Mouse (Mus musculus) c-Kit-positive CD71-positive TER-119-positive erythroid progenitor cells, embryonic 14.5 days (primary cell): ENCODE measurements around the gene Snd1.
A peak's percentile ranks its signal among the peaks of the same experiment; 100 is the strongest.
"Not testable (repeated sequence)": the region's sequence is repeated elsewhere in the genome, so short reads cannot be mapped to it uniquely, and the experiment has no call there.

ENCODE experiments used
- DNase-seq: peaks from one replicate; pipeline ENCODE4 v3.0.0-alpha.2; 2013; ENCODE audit warnings: low spot score

The Snd1 gene

DNA sequence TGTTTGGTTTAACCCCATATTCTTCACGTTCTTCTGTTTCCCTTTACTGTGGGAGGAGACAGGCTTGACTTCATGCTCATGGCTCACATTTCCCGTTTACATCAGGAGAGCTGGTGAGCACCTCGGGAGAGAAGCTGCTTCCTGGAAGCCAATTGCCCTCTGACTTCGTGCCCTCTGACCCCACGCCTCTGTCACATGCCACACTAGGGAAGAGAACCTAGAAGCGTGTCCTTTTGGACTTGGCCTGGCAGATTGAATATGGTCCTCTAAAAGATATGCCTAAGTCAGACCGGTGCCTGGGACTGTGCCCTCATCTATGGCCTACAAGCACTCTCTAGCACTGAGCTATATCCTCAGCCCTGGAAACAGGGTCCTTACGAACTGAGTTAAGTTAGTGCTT is 430.4 kb downstream of the Snd1 start:
- no peak for DNase-seq

DNA sequence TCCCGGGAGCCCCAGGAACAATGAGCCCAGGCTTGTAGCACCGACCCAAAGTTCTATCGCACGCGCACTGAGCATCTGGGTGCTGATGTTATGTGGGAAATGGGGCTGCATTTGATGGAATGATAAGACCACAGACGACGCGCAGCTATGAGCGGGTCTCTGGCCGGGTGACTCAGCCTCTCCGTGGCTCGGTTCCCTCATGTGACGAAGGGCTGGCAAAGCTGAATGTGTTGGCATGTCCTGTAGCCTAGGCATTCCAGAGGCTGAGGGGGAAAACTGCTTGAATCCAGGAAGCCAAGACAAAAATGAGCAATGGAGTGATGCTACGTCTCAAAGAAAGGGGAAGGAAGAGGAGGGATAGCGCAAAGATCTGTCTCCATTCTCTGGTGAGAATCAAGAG is 434.9 kb downstream of the Snd1 start:
- no peak for DNase-seq

- peak; percentile 11 for DNase-seq
These were observed 440.0 kb downstream of the Snd1 start for GRCm38 (mm10) chr6:28914981-28915380.

GRCm38 (mm10) chr6:28916630-28917029 is 441.7 kb downstream of the Snd1 start:
- DNase-seq, result no peak

DNA sequence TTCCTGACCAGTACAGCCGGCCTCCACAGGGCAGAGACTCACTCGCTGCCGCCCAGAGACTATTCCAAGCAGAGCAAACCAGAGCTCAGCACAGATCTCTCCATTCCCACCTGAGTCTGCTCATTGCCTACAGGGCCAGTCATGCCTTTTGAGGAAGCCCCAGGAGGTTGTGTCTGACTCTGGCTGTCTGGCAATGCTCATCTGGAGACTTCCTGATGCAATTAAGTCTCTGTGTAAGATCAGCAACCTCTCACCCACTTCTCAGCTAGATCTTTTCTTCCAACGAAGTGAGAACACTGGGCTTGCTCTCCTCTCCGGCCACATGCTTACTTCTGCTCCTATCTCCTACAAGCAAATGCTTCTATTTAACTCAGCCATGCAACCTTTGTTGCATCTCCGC is 444.4 kb downstream of the Snd1 start:
- DNase-seq, result no peak

- DNase-seq, result no peak
These were observed 447.4 kb downstream of the Snd1 start for GRCm38 (mm10) chr6:28922371-28922770.

- DNase-seq, result no peak
These were observed 448.3 kb downstream of the Snd1 start for GRCm38 (mm10) chr6:28923091-28923824.

- no peak for DNase-seq
These were observed 448.9 kb downstream of the Snd1 start for GRCm38 (mm10) chr6:28923837-28924236.

- not testable (repeated sequence) for DNase-seq
These were observed 453.0 kb downstream of the Snd1 start for GRCm38 (mm10) chr6:28927987-28928386.

DNA sequence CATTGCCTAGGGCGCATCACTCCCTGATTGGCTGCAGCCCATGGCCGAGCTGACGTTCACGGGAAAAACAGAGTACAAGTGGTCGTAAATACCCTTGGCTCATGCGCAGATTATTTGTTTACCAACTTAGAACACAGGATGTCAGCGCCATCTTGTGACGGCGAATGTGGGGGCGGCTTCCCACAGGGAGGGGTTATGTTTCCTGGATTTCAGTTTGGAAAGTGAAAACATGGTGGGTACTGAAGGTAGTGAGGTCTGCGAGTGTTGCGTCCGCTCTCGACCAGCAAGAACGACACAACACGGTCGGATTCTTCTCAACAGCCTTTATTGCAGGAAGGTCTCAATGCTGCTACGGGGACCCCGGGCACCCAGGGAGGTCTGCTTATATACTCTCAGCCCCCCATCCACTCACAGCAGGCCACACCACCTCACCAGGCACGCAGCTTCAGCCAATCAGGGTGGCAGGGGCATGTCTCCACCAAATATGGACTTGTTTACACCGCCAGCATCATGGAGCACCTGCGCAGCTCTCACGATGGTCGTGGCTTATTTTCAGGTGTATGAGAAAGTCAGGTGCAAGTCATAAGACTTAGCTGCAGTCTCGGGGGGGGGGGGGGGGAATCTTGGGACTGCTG is 454.3 kb downstream of the Snd1 start:
- peak; percentile 44 for DNase-seq

GRCm38 (mm10) chr6:28931234-28931633 is 456.3 kb downstream of the Snd1 start:
- no peak for DNase-seq

GRCm38 (mm10) chr6:28931636-28932327 is 456.8 kb downstream of the Snd1 start:
- no peak for DNase-seq

GRCm38 (mm10) chr6:28932328-28932937 is 457.5 kb downstream of the Snd1 start:
- no peak for DNase-seq

DNA sequence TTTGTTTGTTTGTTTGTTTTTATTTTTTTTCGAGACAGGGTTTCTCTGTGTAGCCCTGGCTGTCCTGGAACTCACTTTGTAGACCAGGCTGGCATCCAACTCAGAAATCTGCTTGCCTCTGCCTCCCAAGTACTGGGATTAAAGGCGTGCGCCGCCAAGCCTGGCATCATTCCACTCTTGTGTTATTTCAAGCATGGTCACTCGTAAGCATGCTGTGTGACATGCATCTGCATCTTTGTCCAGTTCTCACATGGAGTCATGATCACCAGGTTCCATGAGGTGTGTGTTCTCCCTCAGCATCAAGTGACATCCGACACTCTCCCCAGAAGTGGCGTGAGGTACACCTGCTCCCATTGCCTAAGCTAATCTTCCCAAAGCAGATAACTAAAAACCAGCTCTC is 460.8 kb downstream of the Snd1 start:
- no peak for DNase-seq

DNA sequence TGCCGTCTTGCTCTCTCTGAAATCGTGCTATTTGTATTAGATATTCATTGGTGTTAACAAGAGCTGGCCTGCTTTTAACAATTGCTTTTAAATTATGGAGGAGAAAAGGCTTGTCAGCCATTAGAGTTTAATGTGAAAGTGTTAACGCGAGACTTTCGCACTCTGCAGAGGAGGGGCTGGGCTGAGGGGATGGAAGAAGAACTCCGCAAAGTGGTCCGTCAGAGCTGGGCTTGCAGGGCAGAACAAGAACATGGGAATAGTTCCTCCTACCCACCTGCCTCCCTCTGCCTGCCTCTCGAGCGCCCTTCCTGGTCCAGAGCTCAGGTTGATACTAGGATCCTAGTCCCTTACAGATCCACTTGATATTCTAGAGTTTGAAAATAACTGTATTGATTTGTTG is 472.3 kb downstream of the Snd1 start:
- no peak for DNase-seq

DNA sequence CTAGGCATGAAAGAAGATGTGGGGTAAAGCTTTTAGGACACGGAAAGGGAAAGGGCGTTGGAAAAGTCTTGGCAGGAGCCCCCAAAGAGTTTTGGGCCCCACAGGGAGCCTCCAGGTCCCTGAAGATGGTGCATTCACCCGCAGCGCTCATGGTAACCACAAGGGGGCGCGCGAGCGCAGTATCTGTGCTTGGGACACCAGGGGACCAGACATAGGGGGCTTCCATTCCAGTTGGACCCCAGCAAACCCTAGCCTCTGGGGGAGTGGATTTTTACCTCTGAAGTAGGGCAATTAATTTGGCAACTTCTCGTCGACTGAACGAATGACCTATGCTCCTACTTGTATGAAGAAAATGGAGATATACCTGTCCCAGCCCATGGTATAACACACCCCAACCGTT is 474.3 kb downstream of the Snd1 start:
- DNase-seq, result peak; percentile 49

DNA sequence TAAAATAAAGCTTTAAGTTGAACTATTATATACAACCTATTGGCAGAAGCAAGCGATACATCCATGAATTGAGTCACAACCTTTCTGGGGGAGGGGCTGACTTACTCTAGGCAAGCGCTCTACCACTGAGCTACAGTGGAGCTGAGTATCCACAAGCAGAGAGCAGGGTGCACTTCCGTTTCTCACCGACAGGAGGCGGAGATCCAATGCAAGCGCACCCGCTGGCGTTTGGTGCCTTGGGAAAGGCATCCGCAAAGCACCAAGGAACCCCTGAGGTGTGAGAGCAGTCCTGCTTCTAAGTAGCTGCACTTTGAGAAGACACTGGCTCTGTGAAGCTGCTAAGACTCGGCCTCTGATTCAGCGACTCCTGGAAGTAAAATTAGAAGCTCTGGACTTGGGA is 480.6 kb downstream of the Snd1 start:
- DNase-seq, result peak; percentile 35

- DNase-seq, result no peak
These were observed 482.5 kb downstream of the Snd1 start for GRCm38 (mm10) chr6:28957486-28957885.

GRCm38 (mm10) chr6:28963178-28963577 is 488.2 kb downstream of the Snd1 start:
- no peak for DNase-seq

GRCm38 (mm10) chr6:28965264-28965663 is 490.3 kb downstream of the Snd1 start:
- DNase-seq, result no peak

GRCm38 (mm10) chr6:28969615-28970014 is 494.7 kb downstream of the Snd1 start:
- no peak for DNase-seq

DNA sequence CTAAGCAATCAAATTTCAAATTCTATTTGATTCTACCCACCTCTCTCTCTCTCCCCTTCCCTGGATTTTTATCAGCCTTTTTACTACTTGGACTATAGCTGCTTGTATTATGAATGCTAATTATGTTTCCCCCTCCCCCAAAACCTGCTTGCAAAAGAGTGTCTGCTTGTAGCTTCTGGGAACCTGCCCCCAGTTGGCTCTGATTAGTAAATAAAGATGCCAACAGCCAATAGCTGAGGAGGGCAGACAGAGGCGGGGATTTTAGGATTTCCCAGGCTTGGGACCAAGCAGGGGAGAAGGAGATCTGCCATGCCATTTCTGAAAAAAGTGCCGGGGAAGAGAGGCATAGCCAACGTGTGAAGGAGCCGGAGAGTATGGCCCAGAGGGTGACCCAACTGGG is 495.8 kb downstream of the Snd1 start:
- no peak for DNase-seq

GRCm38 (mm10) chr6:28974498-28974897 is 499.6 kb downstream of the Snd1 start:
- DNase-seq, result no peak
